Mouse (Mus musculus): ENCODE results near the gene Lrrc45. TPM values are rescaled to one million over a fixed set of nuclear protein-coding genes. Genes with fewer than 3 reads are reported as not detected.
"Not testable (repeated sequence)": the region's sequence is repeated elsewhere in the genome, so short reads cannot be mapped to it uniquely, and the experiment has no call there.

Lrrc45 gene
- 77.5 and 83.7 TPM in 2 replicates for polyA plus RNA-seq (2016; fragmentation: Nextera tagmentation; extraction: Ambion mirVana)

DNA sequence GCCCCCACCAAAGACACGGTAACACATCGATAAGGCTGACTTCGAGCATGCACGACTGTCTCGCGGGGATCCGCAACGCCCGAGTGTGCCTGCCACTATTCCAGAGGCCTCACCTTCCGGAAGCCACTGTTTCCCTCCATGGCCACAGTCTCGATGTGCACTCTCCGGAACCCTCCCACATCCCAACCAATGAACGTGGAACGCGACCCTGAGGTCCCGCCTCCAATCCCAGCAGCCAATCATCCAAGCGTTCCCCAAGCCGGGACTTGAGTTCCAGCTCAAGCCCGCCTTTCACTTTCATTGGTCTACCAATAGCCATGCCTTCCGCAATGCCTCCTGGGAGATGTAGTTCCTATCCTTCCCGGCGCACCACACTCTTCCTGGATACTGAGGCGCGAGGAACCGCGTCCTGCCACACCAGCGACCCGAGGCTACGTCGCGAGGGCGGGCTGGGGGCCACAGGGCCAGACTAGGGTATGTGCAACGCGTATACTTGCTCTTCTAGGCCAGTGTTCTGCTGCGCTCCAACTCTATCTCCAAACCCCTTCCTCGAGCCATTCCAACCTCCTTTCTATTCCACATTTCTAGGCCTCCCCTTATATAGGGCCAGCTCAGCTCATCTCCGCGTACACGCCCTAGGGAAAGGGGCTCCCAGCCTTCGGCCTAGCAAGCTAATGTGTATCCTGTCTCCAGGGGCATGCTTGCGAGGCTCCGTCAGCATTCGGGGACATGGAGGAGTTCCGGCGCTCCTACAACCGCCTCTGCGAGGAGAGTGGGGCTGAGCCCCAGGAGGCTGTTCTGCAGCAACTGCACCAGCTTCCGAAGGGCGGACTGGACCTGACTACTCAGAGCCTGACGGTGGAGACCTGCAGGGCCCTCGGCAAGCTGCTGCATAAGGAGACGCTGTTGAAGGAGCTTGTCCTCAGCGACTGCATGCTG is at the start of gene Lrrc45, which contains the start of gene Cenpx:
Lrrc45 (plus strand) TSS at position 346 of the 939 bp plus-strand sequence.
Cenpx (minus strand) TSS at position 159 of the 939 bp plus-strand sequence.
- H3K4me2 ChIP-seq (replicated peaks) = peak within 1 kb of the TSS; percentile 99
- ATAC-seq (ENCODE audit: insufficient number of reproducible peaks, insufficient read depth, low FRiP score, low TSS enrichment) = peak; percentile 93
- H3K36me3 ChIP-seq = peaks cover 54% of the 10 kb centered on the region
- no peaks in the 10 kb centered on the region for H3K27me3 ChIP-seq
- H3K9ac ChIP-seq = peak within 1 kb of the TSS; percentile 70
- peaks cover 21% of the 10 kb centered on the region for H3K4me1 ChIP-seq
- 3% methylated on average over 53 of the region's 53 CpGs for whole genome bisulfite sequencing
- H3K27ac ChIP-seq = peak within 1 kb of the TSS; percentile 69
- H3K4me3 ChIP-seq = peak within 1 kb of the TSS; percentile 57
- H3K9me3 ChIP-seq = no peaks in the 10 kb centered on the region

DNA sequence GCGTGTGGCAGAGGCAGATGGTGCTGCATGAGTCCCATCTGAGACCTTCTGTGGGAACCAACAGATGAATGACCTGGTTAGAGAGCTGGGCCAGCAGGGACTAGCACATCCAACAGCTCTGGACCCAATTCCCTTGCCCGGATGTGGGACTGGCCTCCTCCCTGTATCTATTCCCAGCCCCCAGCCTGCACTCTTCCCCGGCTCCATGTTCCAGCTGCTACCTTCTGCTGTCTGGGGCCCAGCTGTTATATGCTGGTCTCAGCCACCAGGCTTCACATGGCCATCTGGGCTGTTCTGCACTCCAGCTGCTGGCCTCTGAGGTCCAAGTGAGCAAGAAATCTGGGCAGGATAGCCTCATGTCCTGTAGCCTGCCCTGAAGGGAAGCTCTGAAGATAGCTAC is 48.3 kb upstream of the Lrrc45 start:
- H3K36me3 ChIP-seq = no peaks in the 10 kb centered on the region
- WGBS = 63% methylated on average over 3 of the region's 3 CpGs
- H3K27me3 ChIP-seq = peaks cover 47% of the 10 kb centered on the region
- no peak overlapping the region for H3K27ac ChIP-seq
- ATAC-seq (ENCODE audit: insufficient number of reproducible peaks, insufficient read depth, low FRiP score, low TSS enrichment) = no peak
- H3K9ac ChIP-seq = no peak overlapping the region
- no peaks in the 10 kb centered on the region for H3K9me3 ChIP-seq
- no peak overlapping the region for H3K4me2 ChIP-seq (replicated peaks)
- peaks cover 18% of the 10 kb centered on the region; the same call in 1 of the 2 replicates for H3K4me1 ChIP-seq
- H3K4me3 ChIP-seq = no peak overlapping the region

DNA sequence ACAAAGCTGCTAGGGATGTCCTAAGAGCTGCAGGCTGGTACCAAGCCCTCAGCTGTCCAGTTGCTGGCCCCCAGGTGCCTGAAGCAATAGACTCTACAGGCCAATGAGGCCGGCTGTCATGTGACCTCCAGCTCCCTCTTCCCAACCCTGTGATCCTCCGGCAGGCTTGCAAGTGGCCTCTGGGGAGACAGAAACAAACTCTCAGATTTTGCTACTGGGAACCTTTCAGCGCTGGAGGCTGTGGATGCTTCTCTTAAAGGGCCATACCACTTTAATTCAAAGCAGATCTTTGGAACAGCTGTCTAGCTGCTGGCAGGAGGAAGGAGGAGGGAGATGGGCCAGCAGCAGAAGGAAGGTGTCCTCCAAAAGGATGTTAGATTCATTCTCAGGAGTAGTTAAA is 47.1 kb upstream of the Lrrc45 start:
- 0 out of 2 replicates have a peak overlapping the region, but pooled peaks have one; percentile 1 for H3K4me2 ChIP-seq (replicated peaks)
- WGBS = 4% methylated on average over 3 of the region's 3 CpGs
- ATAC-seq (ENCODE audit: insufficient number of reproducible peaks, insufficient read depth, low FRiP score, low TSS enrichment) = no peak

DNA sequence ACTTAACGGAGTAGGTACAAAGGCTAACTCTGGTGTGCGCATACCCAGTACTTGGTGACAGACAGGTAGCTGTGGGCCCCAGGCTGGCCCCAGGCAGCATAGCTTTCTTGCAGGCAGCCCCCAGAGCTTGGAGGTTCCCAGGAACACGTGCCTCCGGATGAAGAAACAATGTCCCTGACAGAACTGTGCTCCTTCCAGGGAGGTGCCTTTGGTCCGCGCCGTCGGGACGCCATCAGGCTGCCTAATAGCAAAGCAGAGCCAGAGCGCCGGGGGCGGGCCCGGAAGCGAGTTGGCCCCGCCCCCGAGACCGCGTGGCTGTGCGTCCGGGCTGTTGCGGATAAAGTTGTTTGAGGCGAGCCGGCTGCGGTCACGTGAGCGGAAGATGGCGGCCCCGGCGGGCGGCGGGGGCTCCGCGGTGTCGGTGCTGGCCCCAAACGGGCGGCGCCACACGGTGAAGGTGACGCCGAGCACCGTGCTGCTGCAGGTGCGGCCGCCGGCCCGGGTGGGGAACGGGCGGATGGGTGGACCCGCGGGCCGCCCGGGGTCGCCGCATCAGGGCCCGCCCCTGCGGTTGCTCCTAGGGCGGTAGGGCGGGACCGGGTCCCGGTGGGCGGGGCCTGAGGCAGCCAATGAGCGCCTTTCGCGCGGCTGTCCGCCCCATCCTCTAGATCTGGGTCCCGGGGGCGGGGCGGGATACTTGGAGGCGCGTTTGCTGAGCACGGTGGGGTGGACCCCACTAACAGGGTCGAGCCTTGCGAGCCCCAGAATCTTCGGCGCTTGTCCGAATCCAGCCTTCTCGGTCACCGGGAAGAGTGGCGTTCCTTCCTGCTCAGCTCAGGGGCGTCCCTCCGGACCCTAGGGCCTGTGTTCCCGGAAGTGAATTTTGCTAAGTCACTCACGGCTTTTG is 40.8 kb upstream of the Lrrc45 start, which contains the start of gene Aspscr1:
Aspscr1 (plus strand) TSS at position 287 of the 907 bp plus-strand sequence.
- H3K4me1 ChIP-seq = peaks cover 7% of the 10 kb centered on the region
- H3K27ac ChIP-seq = peak within 1 kb of the TSS; percentile 88
- H3K9ac ChIP-seq = peak within 1 kb of the TSS; percentile 78
- peaks cover 14% of the 10 kb centered on the region for H3K36me3 ChIP-seq
- WGBS = 2% methylated on average over 83 of the region's 83 CpGs
- H3K4me3 ChIP-seq = peak within 1 kb of the TSS; percentile 68
- no peaks in the 10 kb centered on the region for H3K27me3 ChIP-seq
- H3K4me2 ChIP-seq (replicated peaks) = peak within 1 kb of the TSS; percentile 87
- no peaks in the 10 kb centered on the region for H3K9me3 ChIP-seq
- ATAC-seq (ENCODE audit: insufficient number of reproducible peaks, insufficient read depth, low FRiP score, low TSS enrichment) = peak; percentile 90

More for the DNA sequence above, 47.1 kb upstream of the Lrrc45 start:
- Histone ChIP-seq H3K4me1 (peaks cover 8% of the 10 kb centered on the region; the same call in 1 of the 2 replicates), H3K9ac (no peak overlapping the region), H3K27ac (no peak overlapping the region), H3K4me3 (no peak overlapping the region), H3K9me3 (no peaks in the 10 kb centered on the region), H3K36me3 (no peaks in the 10 kb centered on the region), H3K27me3 (peaks cover 35% of the 10 kb centered on the region)

DNA sequence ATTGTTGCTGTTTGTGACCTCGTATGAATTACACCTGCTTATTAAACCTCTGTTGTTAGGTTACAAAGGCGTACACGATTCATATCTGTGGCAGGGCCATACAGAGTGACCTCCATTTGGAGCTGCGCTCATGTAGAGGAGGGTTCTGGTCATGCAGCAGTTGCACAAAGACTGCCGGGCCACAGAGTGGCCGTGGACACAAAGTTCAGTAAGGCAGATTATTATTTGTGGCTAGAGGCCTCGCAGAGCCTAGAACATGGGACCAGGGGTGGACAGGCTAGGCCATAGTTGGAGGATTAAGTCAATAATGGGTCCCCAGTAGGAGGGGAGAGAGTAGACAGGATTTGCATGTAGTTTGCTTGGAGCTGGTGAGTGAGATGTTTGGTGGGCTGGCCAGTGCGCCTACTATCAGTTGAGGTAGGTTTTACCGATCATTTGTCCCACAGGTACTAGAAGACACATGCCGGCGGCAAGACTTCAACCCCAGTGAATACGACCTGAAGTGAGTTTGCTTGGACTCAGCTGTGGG is 40.1 kb upstream of the Lrrc45 start:
- ATAC-seq (ENCODE audit: insufficient number of reproducible peaks, insufficient read depth, low FRiP score, low TSS enrichment) = no peak
- H3K4me1 ChIP-seq = peaks cover 7% of the 10 kb centered on the region
- peaks cover 22% of the 10 kb centered on the region for H3K36me3 ChIP-seq
- no peaks in the 10 kb centered on the region for H3K27me3 ChIP-seq
- peak overlapping the region; percentile 87 for H3K4me2 ChIP-seq (replicated peaks)
- H3K9me3 ChIP-seq = no peaks in the 10 kb centered on the region
- H3K9ac ChIP-seq = peak overlapping the region; percentile 78
- peak overlapping the region; percentile 68 for H3K4me3 ChIP-seq
- peak overlapping the region; percentile 88 for H3K27ac ChIP-seq
- WGBS = 41% methylated on average over 12 of the region's 12 CpGs

DNA sequence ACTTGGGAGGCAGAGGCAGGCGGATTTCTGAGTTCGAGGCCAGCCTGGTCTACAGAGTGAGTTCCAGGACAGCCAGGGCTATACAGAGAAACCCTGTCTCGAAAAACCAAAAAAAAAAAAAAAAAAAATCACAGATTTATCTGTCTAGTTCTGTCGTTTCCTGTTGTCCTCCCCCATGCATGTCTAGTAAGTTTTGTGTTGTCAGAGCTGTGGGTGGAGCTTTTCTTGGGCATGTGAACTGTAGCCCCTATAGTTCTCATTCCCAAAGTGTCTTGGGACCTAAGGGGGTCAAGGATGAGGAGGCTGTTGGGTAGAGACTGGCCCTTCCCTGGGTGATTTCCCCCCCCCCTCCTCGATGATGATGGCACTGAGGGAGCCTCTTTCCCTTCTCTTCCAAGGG is 37.9 kb upstream of the Lrrc45 start:
- H3K9ac ChIP-seq; H3K4me2 ChIP-seq (replicated peaks); H3K9me3 ChIP-seq; H3K4me3 ChIP-seq; H3K4me1 ChIP-seq; H3K27me3 ChIP-seq; H3K27ac ChIP-seq; ATAC-seq (ENCODE audit: insufficient number of reproducible peaks, insufficient read depth, low FRiP score, low TSS enrichment): not testable (repeated sequence)
- 85% methylated on average over 5 of the region's 5 CpGs for WGBS
- peaks cover 42% of the 10 kb centered on the region for H3K36me3 ChIP-seq

- H3K36me3 ChIP-seq = peaks cover 48% of the 10 kb centered on the region
- H3K27ac ChIP-seq = no peak overlapping the region
- H3K4me1 ChIP-seq = peaks cover 7% of the 10 kb centered on the region
- H3K9ac ChIP-seq = no peak overlapping the region
- H3K27me3 ChIP-seq = no peaks in the 10 kb centered on the region
- H3K4me3 ChIP-seq = no peak overlapping the region
- WGBS = 87% methylated on average over 4 of the region's 4 CpGs
- no peak overlapping the region for H3K4me2 ChIP-seq (replicated peaks)
- no peak for ATAC-seq (ENCODE audit: insufficient number of reproducible peaks, insufficient read depth, low FRiP score, low TSS enrichment)
- H3K9me3 ChIP-seq = no peaks in the 10 kb centered on the region
Measured at GRCm38 (mm10) chr11:120676951-120677350, 36.8 kb upstream of the Lrrc45 start.

GRCm38 (mm10) chr11:120679909-120680308 is 33.8 kb upstream of the Lrrc45 start:
- H3K27me3 ChIP-seq = no peaks in the 10 kb centered on the region
- no peak overlapping the region for H3K9ac ChIP-seq
- H3K4me1 ChIP-seq = no peaks in the 10 kb centered on the region
- 74% methylated on average over 3 of the region's 3 CpGs for WGBS
- no peaks in the 10 kb centered on the region for H3K9me3 ChIP-seq
- H3K4me2 ChIP-seq (replicated peaks) = no peak overlapping the region
- ATAC-seq (ENCODE audit: insufficient number of reproducible peaks, insufficient read depth, low FRiP score, low TSS enrichment) = no peak
- H3K27ac ChIP-seq = no peak overlapping the region
- no peak overlapping the region for H3K4me3 ChIP-seq
- H3K36me3 ChIP-seq = peaks cover 68% of the 10 kb centered on the region

DNA sequence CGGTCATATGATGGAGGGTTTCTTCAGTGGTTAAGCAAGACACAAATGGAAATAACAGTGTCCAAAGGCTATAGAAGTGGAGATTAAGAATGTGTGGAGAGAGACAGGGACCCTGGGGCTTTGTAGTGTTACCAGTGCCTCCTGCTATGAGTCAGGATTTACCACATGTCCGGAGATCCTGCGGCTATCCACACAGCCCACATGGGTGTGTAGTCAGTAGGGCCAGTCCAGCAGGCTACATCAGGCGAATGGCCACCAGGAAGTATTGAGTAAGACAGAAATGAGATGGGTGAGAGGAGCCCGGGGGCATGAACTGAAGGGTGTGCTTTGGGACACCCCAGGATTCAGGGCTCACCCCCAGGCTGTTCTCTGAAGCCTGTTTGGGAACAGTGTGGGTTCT is 31.0 kb upstream of the Lrrc45 start:
- ATAC-seq (ENCODE audit: insufficient number of reproducible peaks, insufficient read depth, low FRiP score, low TSS enrichment) = no peak
- Histone ChIP-seq H3K27ac (no peak overlapping the region), H3K4me1 (no peaks in the 10 kb centered on the region; the same call in 1 of the 2 replicates), H3K9ac (no peak overlapping the region), H3K9me3 (no peaks in the 10 kb centered on the region), H3K36me3 (peaks cover 67% of the 10 kb centered on the region), H3K27me3 (no peaks in the 10 kb centered on the region), H3K4me2 (replicated peaks) (no peak overlapping the region), H3K4me3 (no peak overlapping the region)
- WGBS = 92% methylated on average over 5 of the region's 5 CpGs

DNA sequence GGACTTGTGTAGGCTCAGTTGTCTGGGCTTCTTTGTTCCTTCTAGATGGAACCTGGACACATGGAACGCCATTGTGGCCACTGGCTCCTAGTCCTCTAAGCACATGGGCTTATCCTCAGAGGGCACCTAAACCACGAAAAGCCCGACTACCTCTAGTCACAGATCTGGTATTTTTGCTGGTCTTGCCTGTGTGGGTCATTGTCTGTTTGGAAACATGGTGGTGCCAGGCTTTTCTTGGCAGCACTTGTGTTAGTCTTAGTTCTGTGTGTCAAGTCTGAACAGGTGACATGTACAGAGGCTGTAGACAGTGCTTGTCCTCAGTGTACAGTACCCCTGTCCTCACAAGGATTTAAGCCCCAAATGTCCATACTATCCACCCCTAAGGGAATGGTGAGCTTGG is 30.2 kb upstream of the Lrrc45 start:
- ATAC-seq (ENCODE audit: insufficient number of reproducible peaks, insufficient read depth, low FRiP score, low TSS enrichment) = no peak
- Histone ChIP-seq H3K9me3 (no peaks in the 10 kb centered on the region), H3K4me1 (no peaks in the 10 kb centered on the region; the same call in 1 of the 2 replicates), H3K27me3 (no peaks in the 10 kb centered on the region), H3K36me3 (peaks cover 68% of the 10 kb centered on the region), H3K4me2 (replicated peaks) (no peak overlapping the region), H3K27ac (no peak overlapping the region), H3K4me3 (no peak overlapping the region), H3K9ac (no peak overlapping the region)
- 93% methylated on average over 3 of the region's 3 CpGs for WGBS

GRCm38 (mm10) chr11:120684086-120684485 is 29.6 kb upstream of the Lrrc45 start:
- no peak overlapping the region for H3K27ac ChIP-seq
- 76% methylated on average over 2 of the region's 2 CpGs for WGBS
- H3K4me3 ChIP-seq = no peak overlapping the region
- H3K27me3 ChIP-seq = no peaks in the 10 kb centered on the region
- ATAC-seq (ENCODE audit: insufficient number of reproducible peaks, insufficient read depth, low FRiP score, low TSS enrichment) = no peak
- no peak overlapping the region for H3K9ac ChIP-seq
- no peaks in the 10 kb centered on the region for H3K9me3 ChIP-seq
- no peak overlapping the region for H3K4me2 ChIP-seq (replicated peaks)
- peaks cover 70% of the 10 kb centered on the region for H3K36me3 ChIP-seq
- no peaks in the 10 kb centered on the region; the same call in 1 of the 2 replicates for H3K4me1 ChIP-seq

All from embryonic facial prominence, embryonic 12.5 days (tissue).